Mouse (Mus musculus): ENCODE measurements around the gene Cplx1.

GRCm38 (mm10) chr5:108515581-108516361, 34.1 kb downstream of the Cplx1 start:
- TF ChIP-seq CTCF (IDR thresholded peaks at IDR 0.05; ENCODE audit: low read depth, low read length) (no peak), POLR2A (IDR thresholded peaks at IDR 0.05; ENCODE audit: insufficient read depth, low read length) (no peak)
